Mouse (Mus musculus): ENCODE measurements around the gene Mks1. TPM values are rescaled to one million over a fixed set of nuclear protein-coding genes. Genes with fewer than 3 reads are reported as not detected.

The Mks1 gene
- polyA plus RNA-seq, 1 experiment from 2014 or later: 9.3 TPM

- no peaks in the 10 kb centered on the region for H3K9me3 ChIP-seq (ENCODE audit: control insufficient read depth, low read length)
These were observed 44.3 kb downstream of the Mks1 start, which contains the start of gene Olfr463 for GRCm38 (mm10) chr11:87897287-87897686. Gene Olfr463 (minus strand): TSS chr11:87897387.

GRCm38 (mm10) chr11:87904331-87904730, 51.3 kb downstream of the Mks1 start:
- WGBS: 68% methylated on average over 3 of the region's 3 CpGs
- ATAC-seq: no peak
- H3K4me2 ChIP-seq (ENCODE audit: low read depth, low read length): no peak overlapping the region
- H3K9me3 ChIP-seq (ENCODE audit: control insufficient read depth, low read length): no peaks in the 10 kb centered on the region
- no peak overlapping the region for H3K27ac ChIP-seq (ENCODE audit: low read length)
- no peaks in the 10 kb centered on the region for H3K36me3 ChIP-seq (ENCODE audit: control insufficient read depth, insufficient read depth, low read length)
- H3K4me3 ChIP-seq (ENCODE audit: low read length): no peak overlapping the region
- H3K4me1 ChIP-seq (ENCODE audit: control insufficient read depth, insufficient read depth, low read length): no peaks in the 10 kb centered on the region
- no peaks in the 10 kb centered on the region for H3K27me3 ChIP-seq (replicated peaks; ENCODE audit: control insufficient read depth, insufficient read depth, low read length)
- H3K9ac ChIP-seq (ENCODE audit: low read depth, low read length): no peak overlapping the region

More at GRCm38 (mm10) chr11:87897287-87897686, 44.3 kb downstream of the Mks1 start, which contains the start of gene Olfr463:
- H3K9ac ChIP-seq (ENCODE audit: low read depth, low read length): no peak within 1 kb of the TSS
- no peak for ATAC-seq
- no peaks in the 10 kb centered on the region for H3K36me3 ChIP-seq (ENCODE audit: control insufficient read depth, insufficient read depth, low read length)
- H3K4me1 ChIP-seq (ENCODE audit: control insufficient read depth, insufficient read depth, low read length): no peaks in the 10 kb centered on the region
- no peaks in the 10 kb centered on the region for H3K27me3 ChIP-seq (replicated peaks; ENCODE audit: control insufficient read depth, insufficient read depth, low read length)
- no peak within 1 kb of the TSS for H3K4me3 ChIP-seq (ENCODE audit: low read length)
- H3K27ac ChIP-seq (ENCODE audit: low read length): no peak within 1 kb of the TSS
- no peak within 1 kb of the TSS for H3K4me2 ChIP-seq (ENCODE audit: low read depth, low read length)

Other genes starting within 250 kb of the Mks1 start
- 0.15 and 0.17 TPM in 2 replicates for gene Hsf5, start 236.1 kb upstream of the Mks1 start, polyA plus RNA-seq (2015; fragmentation: Nextera tagmentation; extraction: Ambion mirVana)
- 11.2 and 12.4 TPM in 2 replicates for gene Rnf43, start 190.5 kb upstream of the Mks1 start, polyA plus RNA-seq (2015; fragmentation: Nextera tagmentation; extraction: Ambion mirVana)
- gene Supt4a, start 115.7 kb upstream of the Mks1 start, polyA plus RNA-seq (2015; fragmentation: Nextera tagmentation; extraction: Ambion mirVana): 108 and 111 TPM in 2 replicates
- 0.83 and 1.2 TPM in 2 replicates for gene Tspoap1, start 92.7 kb upstream of the Mks1 start, polyA plus RNA-seq (2015; fragmentation: Nextera tagmentation; extraction: Ambion mirVana)
- gene Mpo, start 59.6 kb upstream of the Mks1 start, polyA plus RNA-seq (2015; fragmentation: Nextera tagmentation; extraction: Ambion mirVana): 1.8 and 6.1 TPM in 2 replicates
- 0.04 TPM in 1 of 2 replicates, not detected in the other for gene Lpo, start 24.9 kb upstream of the Mks1 start, polyA plus RNA-seq (2015; fragmentation: Nextera tagmentation; extraction: Ambion mirVana)
- gene Epx, start 22.3 kb downstream of the Mks1 start, polyA plus RNA-seq (2015; fragmentation: Nextera tagmentation; extraction: Ambion mirVana): 0.06 and 0.11 TPM in 2 replicates
- not detected in 2 replicates for gene Olfr462, start 39.1 kb downstream of the Mks1 start, polyA plus RNA-seq (2015; fragmentation: Nextera tagmentation; extraction: Ambion mirVana)
- not detected in 2 replicates for gene Olfr463, start 44.2 kb downstream of the Mks1 start, polyA plus RNA-seq (2015; fragmentation: Nextera tagmentation; extraction: Ambion mirVana)
- not detected in 2 replicates for gene Olfr464, start 67.8 kb downstream of the Mks1 start, polyA plus RNA-seq (2015; fragmentation: Nextera tagmentation; extraction: Ambion mirVana)
- 27.9 and 30.5 TPM in 2 replicates for gene Dynll2, start 134.3 kb downstream of the Mks1 start, polyA plus RNA-seq (2015; fragmentation: Nextera tagmentation; extraction: Ambion mirVana)
- 169 and 170 TPM in 2 replicates for gene Srsf1, start 194.2 kb downstream of the Mks1 start, polyA plus RNA-seq (2015; fragmentation: Nextera tagmentation; extraction: Ambion mirVana)
- gene Vezf1, start 215.1 kb downstream of the Mks1 start, polyA plus RNA-seq (2015; fragmentation: Nextera tagmentation; extraction: Ambion mirVana): 23.3 and 24.1 TPM in 2 replicates
- gene Cuedc1, start 244.8 kb downstream of the Mks1 start, polyA plus RNA-seq (2015; fragmentation: Nextera tagmentation; extraction: Ambion mirVana): 8.0 and 8.5 TPM in 2 replicates